Mouse (Mus musculus) thymus, postnatal 0 days (tissue): ENCODE results near the gene Klf11. TPM values are rescaled to one million over a fixed set of nuclear protein-coding genes. Genes with fewer than 3 reads are reported as not detected.
A peak's percentile ranks its signal among the peaks of the same experiment; 100 is the strongest.
"Not testable (repeated sequence)": the region's sequence is repeated elsewhere in the genome, so short reads cannot be mapped to it uniquely, and the experiment has no call there.

Experiments used
- DNase-seq: peaks from one replicate; pipeline ENCODE4 v3.0.0-alpha.2; 2015; ENCODE audit warnings: low spot score
- polyA plus RNA-seq: library from polyadenylated mRNA; unstranded; fragments of >200 nt; fragmentation: Nextera tagmentation; extraction: Ambion mirVana; gene quantifications from 2 replicates; pipeline ENCODE4 v1.2.1, GENCODE M21; 2015

Gene Klf11
- polyA plus RNA-seq = 2.8 and 5.2 TPM in 2 replicates

DNA sequence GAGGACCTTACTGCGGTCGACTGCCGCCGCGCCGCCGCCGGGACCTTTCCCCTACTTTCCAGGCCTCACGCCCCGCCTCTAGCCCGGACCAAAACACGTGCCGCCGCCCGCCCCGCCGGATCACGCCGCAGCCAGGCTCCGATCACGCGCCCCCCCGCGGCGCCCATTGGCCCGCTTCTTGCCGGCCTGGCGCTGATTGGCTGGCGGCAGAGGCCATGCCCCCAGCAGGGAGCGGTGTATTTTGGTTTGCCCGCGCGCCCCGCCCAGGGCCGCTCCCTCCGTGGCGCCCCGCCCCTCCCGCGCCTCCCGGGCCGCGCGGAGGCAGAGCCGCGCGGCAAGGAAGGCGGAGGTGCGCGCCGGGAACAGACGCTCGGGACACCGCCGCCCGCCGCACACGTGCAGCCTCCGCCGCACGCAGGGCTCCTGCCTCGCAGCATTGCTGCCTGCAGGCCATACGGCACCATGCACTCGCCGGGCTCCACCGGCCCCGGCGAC is at the start of gene Klf11:
TSS of gene Klf11 (plus strand) at position 212 of the 495 bp plus-strand sequence.
- peak; percentile 96 for DNase-seq

DNA sequence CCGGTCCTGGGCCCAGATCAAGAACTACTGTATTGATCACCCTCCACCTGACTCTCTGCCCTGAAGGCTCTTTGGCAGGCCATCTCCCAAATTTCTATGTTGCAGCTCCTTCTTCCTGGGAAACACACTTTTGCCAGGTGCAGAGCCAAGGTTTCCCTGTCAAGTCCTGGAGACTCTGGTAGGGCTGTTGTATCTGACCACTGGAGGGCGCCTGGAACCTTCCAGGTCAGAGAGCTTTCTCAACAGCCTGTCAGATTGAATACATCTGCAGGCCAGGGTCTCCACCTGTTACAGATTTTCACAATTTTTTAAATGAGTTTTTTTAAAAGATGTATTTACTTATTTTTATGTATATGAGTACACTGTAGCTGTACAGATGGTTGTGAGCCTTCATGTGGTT is 47.8 kb upstream of the Klf11 start:
- peak; percentile 60 for DNase-seq

DNA sequence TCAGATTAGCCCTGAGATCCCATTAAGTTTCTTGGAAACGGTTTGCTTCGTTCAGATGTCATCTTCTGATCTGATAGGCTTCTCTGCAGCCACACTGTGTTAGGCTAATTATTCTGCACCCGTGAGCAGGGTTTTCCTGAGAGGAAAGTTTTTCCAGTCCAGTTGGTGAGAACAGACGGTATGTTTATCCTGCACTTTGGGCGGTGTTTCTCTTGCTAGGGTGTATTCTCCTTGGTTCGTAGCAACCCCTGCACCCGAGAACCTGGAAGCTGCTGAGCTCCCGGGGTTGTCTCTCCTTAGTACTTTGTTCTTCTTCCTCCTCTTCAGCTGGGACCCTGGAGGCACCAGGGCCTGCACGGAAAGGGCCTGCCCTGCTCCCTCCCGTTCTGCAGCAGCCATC is 44.9 kb upstream of the Klf11 start:
- no peak for DNase-seq

DNA sequence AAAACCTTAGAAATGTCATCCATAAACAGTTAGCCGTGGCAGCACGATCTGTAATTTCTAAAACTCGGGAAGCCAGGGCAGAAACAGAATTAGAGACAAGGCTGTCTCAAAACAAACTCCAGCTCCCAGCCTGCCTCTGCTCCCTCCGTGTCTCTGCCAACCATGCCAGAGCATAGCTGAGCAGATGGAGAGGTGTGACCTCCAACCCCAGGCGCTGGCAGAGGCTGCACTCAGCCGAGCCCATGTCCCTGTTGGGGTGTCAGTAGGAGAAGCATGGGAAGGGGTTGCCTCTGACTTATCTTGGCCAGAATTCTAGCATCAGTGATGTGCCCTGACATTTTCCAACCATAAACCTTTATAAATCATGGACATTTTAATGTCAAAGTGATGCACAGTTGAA is 38.5 kb upstream of the Klf11 start:
- no peak for DNase-seq

DNA sequence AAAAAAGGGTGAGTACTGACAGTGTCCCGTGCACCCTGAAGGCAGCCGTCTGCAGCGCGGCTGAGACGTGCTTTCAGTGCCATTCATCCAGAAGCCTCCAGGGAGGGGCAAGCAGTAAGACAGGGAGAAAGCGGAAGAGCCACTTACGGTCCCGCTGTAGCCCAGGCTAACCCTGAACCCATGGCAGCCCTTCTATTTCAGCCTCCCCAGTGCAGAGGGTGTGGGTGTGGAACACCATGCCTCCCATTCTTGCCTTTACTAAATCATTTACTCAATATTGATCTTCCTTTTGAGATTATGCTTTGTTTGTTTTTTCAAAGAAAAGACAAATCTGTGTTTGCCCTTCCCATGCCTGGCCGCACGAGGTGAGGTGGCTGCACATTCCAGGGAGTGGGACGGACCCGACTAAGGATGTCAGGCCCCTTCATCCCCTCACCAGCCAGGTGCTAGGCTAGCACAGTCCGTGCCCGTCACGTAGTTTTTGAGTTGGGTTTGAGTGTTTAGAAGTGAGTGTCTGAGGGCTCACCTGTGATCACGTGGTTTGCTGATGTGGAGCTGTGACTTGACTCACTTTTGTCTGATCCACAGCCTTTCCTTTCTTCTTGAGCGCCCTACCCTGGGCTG is 36.5 kb upstream of the Klf11 start:
- DNase-seq = no peak

DNA sequence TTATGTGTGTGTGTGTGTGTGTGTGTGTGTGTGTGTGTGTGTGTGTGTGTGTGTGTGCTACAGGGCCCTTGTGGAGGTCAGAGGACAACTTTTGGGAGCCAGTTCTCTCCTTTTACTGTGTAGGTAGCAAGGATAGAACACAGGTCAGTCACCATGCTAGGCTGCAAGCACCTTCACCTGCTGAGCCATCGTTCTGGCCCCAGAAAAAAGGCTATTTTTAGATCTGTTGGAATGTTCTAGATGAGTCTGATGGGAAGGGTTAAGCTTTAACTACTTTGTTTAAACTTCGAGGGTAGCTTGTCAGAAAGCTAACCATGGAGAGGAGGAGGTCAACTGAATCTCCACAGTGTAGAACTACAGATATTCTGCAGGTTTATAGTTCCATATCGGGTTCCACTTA is 35.9 kb upstream of the Klf11 start:
- DNase-seq = no peak

DNA sequence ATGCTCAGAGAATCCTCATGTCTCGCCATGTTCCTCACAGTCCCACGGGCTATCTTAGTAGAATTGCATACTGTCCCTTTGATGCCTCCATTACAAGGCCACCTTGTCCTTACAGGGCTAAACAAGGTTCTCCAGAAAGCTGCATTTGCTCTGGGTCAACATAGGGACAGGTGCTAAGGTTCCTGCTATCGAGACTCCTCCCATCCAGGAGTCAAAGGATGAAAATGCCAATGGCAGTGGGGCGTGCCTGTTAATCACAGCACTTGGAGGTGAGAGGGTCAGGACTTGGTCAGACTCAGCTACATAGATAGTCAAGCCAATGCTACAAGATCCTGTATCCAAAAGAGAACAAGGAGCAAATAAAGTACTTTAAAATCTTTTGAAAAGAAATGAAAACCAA is 31.6 kb upstream of the Klf11 start:
- DNase-seq = no peak

DNA sequence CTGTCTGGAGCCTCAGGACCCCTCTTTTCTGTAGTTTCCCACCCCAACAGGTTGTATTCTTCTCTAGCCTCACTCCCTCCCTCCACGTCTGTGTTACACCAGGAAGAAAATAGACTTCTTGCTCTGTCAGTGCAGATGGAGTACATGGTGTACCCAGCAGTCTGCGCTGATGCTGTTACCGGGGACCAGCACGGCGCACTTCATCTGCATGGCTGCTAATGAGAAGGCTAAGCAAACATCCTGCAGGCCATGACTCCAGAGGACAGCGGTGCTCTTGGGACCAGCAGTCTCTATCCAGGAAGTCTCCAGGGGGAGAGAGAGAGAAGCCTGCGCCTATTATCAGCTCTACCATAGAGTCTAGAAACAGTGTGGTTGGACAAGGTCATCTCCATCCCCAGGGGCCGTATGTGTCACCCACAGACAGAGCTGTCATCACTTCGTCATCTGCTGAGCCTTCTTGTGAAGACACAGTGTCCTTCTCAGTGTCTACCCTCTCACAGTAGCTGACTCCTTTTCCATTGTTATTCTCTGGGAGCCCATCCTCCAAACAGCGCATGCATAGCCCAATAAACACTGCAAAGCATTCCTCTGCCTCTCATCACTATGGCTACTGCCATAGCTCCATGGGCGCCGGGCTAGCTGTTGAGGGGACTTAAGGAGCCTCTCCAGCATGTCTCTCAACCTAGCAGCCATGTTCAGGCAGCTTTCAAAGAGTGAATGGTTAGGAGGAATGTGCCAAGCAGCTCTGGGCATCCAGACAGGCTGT is 27.4 kb upstream of the Klf11 start:
- no peak for DNase-seq

DNA sequence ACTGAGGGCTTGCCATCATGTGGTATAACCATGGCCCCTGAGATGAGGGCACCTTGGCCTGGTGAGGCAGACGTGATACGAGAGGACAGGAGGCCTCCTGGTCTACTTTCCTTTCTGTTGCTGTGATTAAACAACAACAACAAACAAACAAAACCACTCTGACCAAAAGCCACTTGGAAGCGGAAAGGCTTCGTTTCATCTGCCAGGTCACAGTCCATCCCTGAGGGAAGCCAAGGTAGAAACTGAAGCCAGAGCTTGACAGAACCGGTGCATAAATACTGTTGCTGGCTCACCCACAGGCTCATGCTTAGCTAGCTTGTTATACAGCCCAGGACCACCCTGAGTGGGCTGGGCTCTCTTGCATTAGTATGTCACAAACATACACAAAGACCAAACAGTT is 24.7 kb upstream of the Klf11 start:
- DNase-seq = no peak

DNA sequence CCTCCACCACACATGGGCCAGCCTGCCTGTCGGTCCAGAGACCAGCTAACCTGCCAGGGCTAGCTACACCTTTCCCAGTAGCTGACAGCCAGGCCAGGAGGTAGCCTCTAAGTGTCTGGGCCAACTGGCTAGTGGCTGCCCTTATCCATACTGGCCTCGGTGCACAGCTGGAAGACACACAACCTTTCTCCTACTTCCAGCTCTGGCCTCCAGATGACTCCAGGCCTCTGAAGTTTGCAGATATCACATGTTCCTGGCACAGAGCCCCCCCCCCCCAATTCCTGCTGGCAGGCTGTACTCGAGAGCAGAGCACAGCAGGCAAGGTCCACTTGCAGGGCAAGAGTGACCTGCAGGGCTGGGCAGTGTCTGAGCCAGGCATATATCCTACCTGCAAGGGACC is 23.9 kb upstream of the Klf11 start:
- no peak for DNase-seq

DNA sequence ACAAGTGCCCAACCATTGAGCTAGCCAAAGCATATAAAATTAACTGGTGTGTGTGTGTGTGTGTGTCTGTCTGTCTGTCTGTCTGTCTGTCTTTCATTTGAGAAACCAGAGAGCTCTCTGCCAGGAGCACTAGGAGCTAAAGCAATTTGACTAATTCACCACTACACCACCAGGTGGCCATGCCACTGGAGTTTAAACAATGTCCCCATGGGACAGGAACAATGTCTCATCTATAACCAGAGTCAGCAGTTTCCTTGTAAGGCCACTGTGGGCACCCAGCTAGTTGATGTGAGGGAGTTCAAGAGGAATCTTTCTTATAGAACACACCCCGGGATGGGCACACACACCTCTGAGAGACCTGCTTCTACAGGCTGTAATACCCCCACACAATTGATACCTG is 20.9 kb upstream of the Klf11 start:
- DNase-seq = peak; percentile 38

DNA sequence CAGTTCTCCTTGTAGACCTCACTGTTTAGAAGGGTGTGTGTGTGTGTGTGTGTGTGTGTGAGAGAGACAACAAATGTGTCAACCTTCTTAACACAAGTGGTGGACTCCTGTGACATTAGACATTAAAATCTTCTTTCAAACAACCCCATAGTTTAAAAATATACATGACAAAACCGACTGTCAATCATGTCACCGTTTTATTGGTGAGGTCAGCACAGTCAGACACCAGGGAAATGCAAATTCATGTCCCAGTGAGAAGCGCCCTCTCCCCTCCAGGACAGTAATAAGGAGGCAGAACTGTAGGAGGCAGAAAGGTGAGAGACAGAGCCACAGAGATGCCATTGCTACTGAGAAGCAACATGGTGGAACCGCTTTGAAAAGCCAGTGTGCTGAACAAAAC is 18.7 kb upstream of the Klf11 start:
- no peak for DNase-seq

DNA sequence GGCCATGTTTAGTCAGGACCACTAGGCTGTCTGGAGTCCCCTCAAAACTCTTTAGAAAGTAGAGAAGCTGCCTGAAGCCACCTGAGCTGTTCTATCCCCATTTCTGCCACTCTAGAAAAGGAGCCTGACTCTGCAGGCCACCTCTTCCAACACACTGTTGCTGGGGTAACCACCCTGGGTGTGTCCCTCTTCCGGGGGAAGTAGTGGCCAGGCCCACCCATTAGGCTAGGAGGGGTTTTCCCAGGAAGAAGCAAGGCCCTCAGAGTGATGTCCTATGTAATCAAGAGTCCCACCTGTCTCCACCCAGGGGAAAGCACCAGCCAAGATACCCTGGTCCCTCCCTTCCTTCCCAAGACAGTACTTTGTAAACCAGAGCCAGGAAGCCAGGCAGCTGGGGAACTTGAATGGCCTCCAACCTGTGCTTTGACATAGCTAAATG is 17.3 kb upstream of the Klf11 start:
- DNase-seq = no peak

DNA sequence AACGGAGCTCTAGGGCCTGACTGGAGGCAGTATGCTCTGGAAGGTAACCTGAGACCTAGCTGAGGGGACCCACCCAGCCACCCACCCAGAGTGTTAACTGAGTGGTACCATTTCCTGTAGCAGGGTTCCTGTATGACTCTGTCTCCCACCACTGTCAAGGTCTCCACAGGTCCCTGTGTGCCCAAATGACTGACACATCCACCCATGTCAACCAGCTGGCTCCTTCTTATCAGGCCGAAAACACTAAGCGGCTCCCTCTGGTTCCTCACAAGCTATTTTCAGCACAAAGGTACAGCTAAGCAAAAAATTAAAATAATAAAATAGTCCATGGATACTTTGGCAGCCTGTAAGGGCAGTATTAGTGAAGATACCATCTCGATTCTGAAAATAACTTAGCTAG is 16.9 kb upstream of the Klf11 start:
- DNase-seq = no peak

DNA sequence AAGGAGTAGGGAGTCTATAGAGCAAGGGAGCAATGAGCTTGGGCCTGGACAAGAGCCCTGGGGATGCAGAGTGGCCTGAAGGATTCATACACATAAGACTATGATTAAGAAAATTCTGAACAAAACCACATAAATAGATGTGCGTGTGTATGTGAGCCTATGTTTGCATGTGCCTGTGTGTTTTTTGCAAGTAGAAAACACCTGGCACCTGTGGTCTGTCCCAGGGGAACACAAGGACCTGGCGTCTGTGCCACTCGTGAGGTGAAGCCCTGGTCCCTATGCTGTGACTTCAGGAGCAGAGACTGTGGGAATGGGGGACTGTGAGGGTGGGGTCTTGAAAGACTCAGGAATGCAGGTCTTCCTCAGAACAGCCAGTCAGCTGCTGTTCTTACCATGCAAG is 16.4 kb upstream of the Klf11 start:
- no peak for DNase-seq

DNA sequence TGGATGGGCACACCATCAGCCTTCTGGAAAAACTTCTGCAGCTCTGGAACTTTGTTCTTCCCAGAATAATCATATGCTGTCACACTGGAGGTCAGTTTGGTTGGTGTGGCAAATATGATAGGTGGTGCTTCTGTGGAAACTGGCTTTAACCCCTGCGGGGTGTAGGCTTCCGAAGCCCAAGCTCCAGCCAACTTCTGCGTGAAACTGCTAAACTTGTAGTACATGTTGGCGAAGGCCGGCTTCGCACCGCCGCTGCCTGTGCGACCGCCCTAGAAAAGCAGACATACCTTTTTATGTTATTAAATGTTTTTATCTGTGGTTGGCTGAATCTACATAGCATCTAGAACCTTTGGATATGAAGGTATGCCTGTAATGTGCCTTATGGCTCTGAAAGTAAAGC is 12.3 kb upstream of the Klf11 start:
- DNase-seq = not testable (repeated sequence)

DNA sequence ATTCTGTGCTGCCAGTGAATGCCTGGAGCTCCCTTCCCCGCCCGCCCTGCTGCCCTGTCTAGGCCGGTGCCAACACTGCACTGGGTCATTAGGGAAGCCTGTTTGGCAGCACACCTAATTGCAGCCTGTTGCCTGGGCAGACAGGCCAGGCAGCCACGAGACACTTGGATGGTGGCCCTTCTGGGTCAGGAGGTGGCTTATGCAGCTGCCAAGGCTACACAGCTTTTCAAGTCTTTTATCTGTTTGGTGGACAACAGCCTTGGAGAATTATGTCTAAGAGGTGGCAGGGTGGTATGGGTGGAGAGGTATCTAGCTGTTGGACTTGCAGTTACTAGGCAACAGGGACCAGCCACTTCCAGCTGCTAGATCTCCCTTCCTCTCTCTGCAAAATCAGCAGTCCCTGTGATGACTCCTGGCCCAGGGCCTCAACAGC is 8.7 kb upstream of the Klf11 start:
- no peak for DNase-seq

DNA sequence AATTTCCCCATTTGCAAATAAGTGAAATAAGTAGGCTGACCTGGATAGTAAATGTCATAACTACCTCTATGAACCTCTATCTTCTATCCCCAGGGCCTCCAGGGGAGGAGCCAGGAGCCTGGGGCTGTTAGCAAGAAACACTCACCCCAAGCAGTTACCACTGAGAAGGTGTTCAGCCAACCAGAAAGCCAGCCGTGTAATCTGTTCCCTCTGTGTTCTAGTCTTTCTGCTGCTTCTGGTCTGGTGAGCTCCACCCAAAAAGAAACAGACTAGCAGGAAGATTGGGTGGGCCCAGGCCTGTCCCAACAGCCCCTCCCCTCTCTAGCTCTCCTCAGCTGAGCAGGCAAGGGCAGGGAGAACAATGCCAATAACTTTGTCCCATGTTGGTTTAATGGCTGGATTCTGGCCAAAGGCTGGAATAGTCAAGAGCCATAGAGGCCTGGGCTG is 6.9 kb upstream of the Klf11 start:
- no peak for DNase-seq

DNA sequence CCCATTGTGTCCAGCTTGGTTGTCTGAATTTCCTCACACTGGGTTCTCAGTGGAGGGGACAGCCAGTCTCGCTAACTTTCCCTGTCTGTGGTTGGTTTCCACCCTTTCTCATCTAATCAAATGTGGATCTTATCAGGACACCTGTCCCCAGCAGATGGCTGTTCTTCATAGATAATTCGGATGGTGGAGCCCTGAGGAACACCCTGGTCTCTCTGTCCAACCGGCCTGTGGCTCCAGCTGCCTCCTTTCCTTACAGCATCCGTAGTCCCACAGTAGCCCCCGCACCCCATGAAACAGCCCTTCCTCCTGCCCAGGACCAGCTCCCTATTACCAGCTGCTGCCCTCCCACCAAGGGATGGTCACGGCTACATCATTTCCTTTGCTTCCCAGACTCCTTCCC is 5.2 kb upstream of the Klf11 start:
- no peak for DNase-seq

DNA sequence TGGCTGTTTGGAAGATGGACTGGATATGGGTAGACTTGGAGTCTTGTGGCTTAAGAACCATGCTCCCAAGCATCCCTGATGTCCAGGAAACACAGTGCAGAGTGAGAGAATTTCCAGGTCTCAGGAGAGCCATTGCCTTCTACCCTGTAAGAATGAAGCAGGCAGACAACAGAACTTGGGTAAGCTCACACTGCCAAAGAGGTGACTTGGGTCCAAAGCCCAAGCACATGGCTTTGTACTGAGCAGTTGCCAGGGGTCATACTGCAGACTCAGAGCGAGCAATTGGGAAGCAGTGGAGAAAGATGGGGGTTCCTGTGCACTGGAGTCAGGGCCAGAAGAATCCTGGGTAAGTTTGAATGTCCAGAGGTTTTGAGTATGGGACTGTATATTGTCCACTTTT is 3.0 kb upstream of the Klf11 start:
- no peak for DNase-seq

DNA sequence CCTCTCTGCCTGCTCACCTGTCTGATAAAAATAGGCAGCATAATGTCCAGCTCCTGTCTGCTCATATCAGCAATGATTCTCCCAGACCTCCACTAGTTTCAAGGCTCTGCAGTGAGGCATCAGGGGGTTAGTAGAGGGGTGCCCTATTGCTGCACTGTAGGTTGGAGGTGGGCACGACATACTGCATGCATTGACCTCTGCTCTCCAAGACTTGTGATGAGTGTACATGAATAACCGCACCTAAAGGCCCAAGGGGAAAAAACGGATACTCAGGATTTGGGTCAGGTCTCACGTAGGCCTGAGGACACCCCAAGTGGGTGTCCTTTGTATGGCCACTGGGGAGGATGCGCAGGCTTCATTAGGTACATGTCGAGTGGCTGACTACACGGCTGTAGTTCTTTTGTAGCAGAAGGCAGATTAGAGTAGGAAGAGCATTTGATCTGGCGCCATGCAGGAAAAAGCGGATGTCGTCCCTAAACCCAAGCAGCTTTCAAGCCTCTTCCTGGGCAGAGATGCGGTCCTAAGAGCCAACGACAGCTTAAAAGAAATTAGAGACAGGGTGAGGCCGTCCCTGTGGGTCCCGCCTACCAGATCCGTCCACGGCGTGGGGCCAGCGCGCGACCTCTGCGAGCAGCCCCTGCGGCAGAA is 535 bp upstream of the Klf11 start:
- DNase-seq = no peak

DNA sequence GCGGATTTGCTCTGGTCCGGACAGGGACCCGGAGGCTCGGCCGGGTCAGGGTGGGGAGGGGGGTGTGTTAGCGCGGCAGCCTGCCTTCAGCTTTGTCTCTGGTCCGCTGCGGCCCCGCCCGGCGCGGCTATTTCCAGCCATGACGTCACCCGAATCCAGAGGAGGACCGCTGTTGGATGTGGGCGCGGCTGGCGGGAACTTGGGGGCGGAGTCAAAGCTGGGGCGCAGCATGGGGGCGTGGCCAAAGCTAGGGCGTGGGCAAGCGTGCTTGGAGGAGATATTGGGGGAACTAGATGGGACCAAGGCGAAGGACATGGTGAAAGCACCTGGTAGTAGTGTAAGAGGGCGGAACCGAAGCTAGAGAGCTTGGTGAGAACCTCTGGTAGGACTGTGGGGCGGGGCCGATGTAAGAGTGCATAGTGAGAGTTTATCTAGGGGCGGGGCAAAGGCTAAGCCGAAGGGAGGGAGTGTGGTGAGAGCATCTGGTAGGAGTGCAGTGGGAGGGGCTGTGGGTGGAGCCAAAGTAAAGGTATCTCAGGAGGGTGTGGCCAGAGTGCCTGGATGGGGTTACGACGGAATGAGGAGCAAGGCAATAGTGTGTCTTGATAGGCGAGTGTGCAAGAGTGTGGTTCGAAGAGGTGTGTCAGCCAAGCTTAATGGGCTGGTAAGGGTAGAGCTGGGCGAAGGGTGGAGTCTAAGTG is 718 bp downstream of the Klf11 start:
- peak; percentile 90 for DNase-seq
